Mouse (Mus musculus) heart, embryonic 13.5 days (tissue): ENCODE measurements around the gene Irf7. TPM values are rescaled to one million over a fixed set of nuclear protein-coding genes. Genes with fewer than 3 reads are reported as not detected.
A peak's percentile ranks its signal among the peaks of the same experiment; 100 is the strongest.

Source experiments
- ATAC-seq: fragments of 200-750 bp; cut with Nextera tagmentation; 2 replicates; pipeline ENCODE4 v1.8.0; 2017; ENCODE audit warnings: moderate TSS enrichment; ENCODE audit not compliant: insufficient number of reproducible peaks, low FRiP score, low TSS enrichment; ENCODE audit errors: extremely low read depth
- H3K27ac ChIP-seq: fragments of 300-500 bp; sonication (generic); replicated peaks from 2 replicates; pipeline ENCODE4 v1.5.1; 2015; ENCODE audit warnings: moderate library complexity, mild to moderate bottlenecking, inconsistent platforms
- H3K27me3 ChIP-seq: fragments of 300-500 bp; sonication (generic); replicated peaks from 2 replicates; pipeline ENCODE4 v1.6.1; 2015; ENCODE audit warnings: mild to moderate bottlenecking, inconsistent platforms
- H3K36me3 ChIP-seq: fragments of 300-500 bp; sonication (generic); 2 replicates; pipeline ENCODE4 v1.6.1; 2015; ENCODE audit warnings: mild to moderate bottlenecking, inconsistent platforms
- H3K4me1 ChIP-seq: fragments of 300-500 bp; sonication (generic); 2 replicates; pipeline ENCODE4 v1.6.1; 2015; ENCODE audit warnings: inconsistent platforms
- H3K4me2 ChIP-seq: fragments of 300-500 bp; sonication (generic); 2 replicates; pipeline ENCODE4 v1.6.1; 2015; ENCODE audit warnings: inconsistent platforms, mild to moderate bottlenecking, moderate library complexity
- H3K4me3 ChIP-seq: fragments of 300-500 bp; sonication (generic); 2 replicates; pipeline ENCODE4 v1.5.1; 2015; ENCODE audit warnings: moderate library complexity, mild to moderate bottlenecking, inconsistent platforms
- H3K9ac ChIP-seq: fragments of 300-500 bp; sonication (generic); 2 replicates; pipeline ENCODE4 v1.6.1; 2015; ENCODE audit warnings: inconsistent platforms, mild to moderate bottlenecking, moderate library complexity
- H3K9me3 ChIP-seq: fragments of 300-500 bp; sonication (generic); 2 replicates; pipeline ENCODE4 v1.6.1; 2016; ENCODE audit warnings: inconsistent platforms
- WGBS: fragments of 180-500 bp; shearing (Covaris S2); methylation state at CpG from one replicate; pipeline ENCODE4 v1.1.7; 2015; ENCODE audit warnings: mixed read lengths; 5-methylcytosine and 5-hydroxymethylcytosine counted together
- polyA plus RNA-seq: library from polyadenylated mRNA; unstranded; fragments of >200 nt; fragmentation: Nextera tagmentation; extraction: Ambion mirVana; gene quantifications from 2 replicates; pipeline ENCODE4 v1.2.1, GENCODE M21; 2015

The Irf7 gene
- polyA plus RNA-seq, 1 experiment from 2014 or later, result 3.4 TPM

- Histone ChIP-seq H3K4me1 (peaks cover 28% of the 10 kb centered on the region), H3K9ac (peak overlapping the region; percentile 75), H3K4me2 (peak overlapping the region; percentile 92), H3K27me3 (peaks cover 74% of the 10 kb centered on the region), H3K4me3 (peak overlapping the region; percentile 58), H3K36me3 (peaks cover 12% of the 10 kb centered on the region), H3K9me3 (no peaks in the 10 kb centered on the region; the same call in 1 of the 2 replicates), H3K27ac (no peak overlapping the region)
- ATAC-seq, result no peak
- WGBS, result 39% methylated on average over 15 of the region's 15 CpGs
These were observed 26.5 kb upstream of the Irf7 start for GRCm38 (mm10) chr7:141292583-141293388.

DNA sequence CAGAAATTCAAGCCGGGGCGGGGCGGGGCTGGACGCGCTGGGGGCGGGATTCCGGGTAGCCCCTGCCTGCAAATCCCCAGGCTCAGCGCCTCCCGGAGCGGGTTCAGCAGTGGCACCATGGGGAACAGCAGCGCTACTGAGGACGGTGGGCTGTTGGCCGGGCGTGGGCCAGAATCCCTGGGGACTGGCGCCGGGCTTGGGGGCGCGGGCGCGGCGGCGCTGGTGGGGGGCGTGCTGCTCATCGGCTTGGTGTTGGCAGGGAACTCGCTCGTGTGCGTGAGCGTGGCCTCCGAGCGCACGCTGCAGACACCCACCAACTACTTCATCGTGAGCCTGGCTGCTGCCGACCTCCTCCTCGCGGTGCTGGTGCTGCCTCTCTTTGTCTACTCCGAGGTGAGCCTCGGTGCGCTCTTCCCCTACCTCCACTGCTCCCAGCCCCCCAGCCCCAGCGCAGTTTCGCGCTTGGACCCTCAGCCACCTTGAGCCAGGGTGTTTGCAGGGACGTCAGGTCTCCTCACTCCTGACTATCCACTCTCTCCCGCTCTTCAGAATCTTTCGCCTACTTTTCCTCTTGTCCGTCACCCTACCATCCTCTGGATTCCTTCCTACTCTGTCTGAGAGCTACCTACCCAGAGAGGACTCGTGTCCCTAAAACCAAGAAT lies 25.8 kb upstream of the Irf7 start, which contains the start of gene Drd4:
Drd4 (plus strand) TSS at position 86 of the 662 bp plus-strand sequence.
- H3K4me3 ChIP-seq, result peak within 1 kb of the TSS; percentile 58
- peaks cover 74% of the 10 kb centered on the region for H3K27me3 ChIP-seq
- H3K9me3 ChIP-seq, result no peaks in the 10 kb centered on the region; the same call in 1 of the 2 replicates
- H3K9ac ChIP-seq, result peak within 1 kb of the TSS; percentile 75
- H3K36me3 ChIP-seq, result peaks cover 4% of the 10 kb centered on the region
- WGBS, result 3% methylated on average over 46 of the region's 46 CpGs
- H3K4me1 ChIP-seq, result peaks cover 28% of the 10 kb centered on the region
- ATAC-seq, result no peak
- no peak within 1 kb of the TSS for H3K27ac ChIP-seq
- H3K4me2 ChIP-seq, result peak within 1 kb of the TSS; percentile 92

GRCm38 (mm10) chr7:141288042-141288441 lies 21.8 kb upstream of the Irf7 start:
- Histone ChIP-seq H3K4me1 (peaks cover 10% of the 10 kb centered on the region), H3K36me3 (no peaks in the 10 kb centered on the region), H3K4me3 (no peak overlapping the region), H3K9ac (no peak overlapping the region), H3K27ac (no peak overlapping the region), H3K4me2 (no peak overlapping the region), H3K27me3 (peaks cover 44% of the 10 kb centered on the region), H3K9me3 (no peaks in the 10 kb centered on the region; the same call in 1 of the 2 replicates)
- WGBS, result 64% methylated on average over 3 of the region's 3 CpGs
- no peak for ATAC-seq

DNA sequence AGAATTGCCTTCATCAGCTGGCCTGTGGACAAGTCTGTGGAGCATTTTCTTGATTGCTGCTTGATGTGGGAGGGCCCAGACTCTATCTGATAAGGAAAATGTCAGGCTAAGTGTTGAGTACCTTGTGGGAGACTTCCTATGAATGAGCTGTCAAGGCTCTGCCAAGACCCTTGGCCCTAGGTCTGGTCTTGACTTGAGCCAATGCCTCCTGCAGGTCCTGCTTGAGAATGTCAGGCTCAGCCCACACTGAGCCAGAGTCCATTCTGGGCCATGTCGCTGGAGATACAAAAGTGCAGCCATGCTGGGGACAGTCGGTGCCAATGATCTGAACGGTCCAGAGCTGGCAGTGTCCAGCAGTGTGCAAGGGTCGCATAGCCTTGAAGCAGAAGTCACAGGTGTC lies 16.5 kb upstream of the Irf7 start:
- H3K4me3 ChIP-seq, result no peak overlapping the region

DNA sequence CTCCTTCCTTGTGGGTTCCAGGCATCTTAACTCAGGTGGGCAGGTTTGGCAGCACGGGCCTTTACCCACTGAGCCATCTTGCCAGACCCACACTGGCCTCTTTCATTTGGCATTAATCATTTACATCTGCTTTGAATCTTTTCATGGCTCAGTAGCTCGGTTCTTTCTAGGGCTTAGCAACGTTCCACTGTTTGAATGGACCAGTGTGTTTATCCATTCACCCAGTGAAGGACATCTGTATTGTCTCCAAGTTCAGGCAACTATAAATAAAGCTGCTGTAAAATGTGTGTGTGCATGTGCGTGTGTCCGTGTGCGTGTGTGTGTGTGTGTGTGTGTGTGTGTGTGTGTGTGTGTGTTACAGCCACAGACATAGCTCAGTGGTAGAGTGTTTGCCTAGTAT lies 15.2 kb upstream of the Irf7 start:
- Histone ChIP-seq H3K4me3 (no peak overlapping the region), H3K27me3 (peaks cover 32% of the 10 kb centered on the region), H3K9ac (no peak overlapping the region), H3K9me3 (no peaks in the 10 kb centered on the region), H3K36me3 (no peaks in the 10 kb centered on the region), H3K4me1 (peaks cover 12% of the 10 kb centered on the region), H3K27ac (no peak overlapping the region), H3K4me2 (no peak overlapping the region)
- 81% methylated on average over 6 of the region's 6 CpGs for WGBS
- no peak for ATAC-seq

More for the DNA sequence above, 16.5 kb upstream of the Irf7 start:
- Histone ChIP-seq H3K4me2 (no peak overlapping the region), H3K9ac (no peak overlapping the region), H3K27ac (no peak overlapping the region), H3K4me1 (peaks cover 12% of the 10 kb centered on the region), H3K36me3 (no peaks in the 10 kb centered on the region), H3K9me3 (no peaks in the 10 kb centered on the region), H3K27me3 (peaks cover 25% of the 10 kb centered on the region)
- 74% methylated on average over 4 of the region's 4 CpGs for WGBS
- ATAC-seq, result no peak

DNA sequence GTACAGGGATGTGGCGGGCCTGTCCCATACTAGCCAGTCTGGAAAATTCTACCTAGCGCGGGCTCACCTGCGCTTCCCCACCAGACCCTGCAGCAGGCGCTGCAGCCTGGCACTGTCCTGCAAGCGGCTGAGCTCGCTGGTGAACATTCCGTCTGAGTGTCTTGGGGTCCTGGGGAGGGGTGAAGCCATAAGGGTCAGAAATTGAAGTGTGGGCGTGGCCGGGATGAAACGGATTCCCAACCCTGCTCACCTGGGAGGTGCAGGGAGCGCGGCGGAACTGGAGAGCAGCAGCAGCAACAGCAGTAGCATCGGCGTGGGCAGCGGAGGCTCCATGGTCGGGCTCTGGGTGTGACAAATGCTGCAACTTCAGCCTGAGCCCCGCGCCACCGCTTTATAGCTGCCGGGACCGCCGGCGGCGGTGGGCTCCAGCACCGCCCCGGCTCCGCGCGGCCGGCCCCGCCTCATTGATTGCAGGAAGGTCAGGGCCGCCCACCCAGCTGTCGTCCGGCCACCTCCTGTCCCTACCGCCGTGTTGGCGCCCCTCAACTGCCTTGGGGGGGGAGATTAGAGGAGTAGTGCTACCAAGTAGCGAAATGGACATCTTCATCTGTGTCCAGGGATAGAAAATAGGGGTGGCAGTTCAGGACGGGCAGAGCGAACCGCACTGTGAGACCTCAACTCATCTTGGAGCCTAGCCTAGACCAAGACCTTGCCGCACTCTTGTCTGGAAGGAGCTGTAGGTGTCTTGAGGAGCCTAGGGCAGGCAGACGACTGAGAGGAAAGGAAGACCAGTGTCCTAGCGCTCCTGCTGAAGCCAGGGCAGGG lies 12.7 kb upstream of the Irf7 start, which contains the start of gene Sct:
Sct (minus strand) TSS at position 368 of the 825 bp plus-strand sequence.
- Histone ChIP-seq H3K4me1 (peaks cover 12% of the 10 kb centered on the region), H3K27ac (no peak within 1 kb of the TSS), H3K36me3 (no peaks in the 10 kb centered on the region), H3K4me2 (peak within 1 kb of the TSS; percentile 84), H3K9ac (peak within 1 kb of the TSS; percentile 73), H3K9me3 (no peaks in the 10 kb centered on the region), H3K4me3 (peak within 1 kb of the TSS; percentile 55), H3K27me3 (peaks cover 35% of the 10 kb centered on the region)
- ATAC-seq, result no peak
- 3% methylated on average over 46 of the region's 46 CpGs for WGBS

- H3K9ac ChIP-seq, result 0 out of 2 replicates have a peak overlapping the region, but pooled peaks have one; percentile 73
- 66% methylated on average over 11 of the region's 11 CpGs for WGBS
- no peaks in the 10 kb centered on the region for H3K9me3 ChIP-seq
- no peaks in the 10 kb centered on the region for H3K36me3 ChIP-seq
- H3K4me3 ChIP-seq, result no peak overlapping the region
- H3K27me3 ChIP-seq, result peaks cover 35% of the 10 kb centered on the region
- no peak overlapping the region for H3K27ac ChIP-seq
- peaks cover 12% of the 10 kb centered on the region for H3K4me1 ChIP-seq
- H3K4me2 ChIP-seq, result peak overlapping the region; percentile 84
- ATAC-seq, result no peak
These were observed 11.7 kb upstream of the Irf7 start for GRCm38 (mm10) chr7:141277701-141278678.

DNA sequence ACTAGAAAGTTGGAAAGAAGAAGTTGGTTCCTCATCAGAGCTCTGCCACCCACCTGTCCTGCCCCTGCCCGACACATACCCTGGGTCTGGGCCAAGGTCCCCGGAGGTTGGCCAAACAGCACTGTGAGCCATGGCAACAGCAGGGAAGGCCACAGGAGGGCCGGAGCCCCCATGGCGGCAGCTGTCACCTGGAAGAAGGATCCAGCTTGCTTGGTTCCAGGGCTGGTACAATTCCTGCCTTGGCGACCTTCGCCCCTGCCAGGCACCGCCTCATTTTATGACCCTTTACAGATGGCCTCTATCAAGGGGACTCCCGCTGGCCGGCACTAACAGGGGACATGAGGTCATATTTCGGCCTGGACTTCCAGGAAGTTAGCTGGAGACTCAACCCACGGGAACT lies 10.3 kb upstream of the Irf7 start, which contains the start of gene Cdhr5:
Cdhr5 (minus strand) TSS at position 241 of the 400 bp plus-strand sequence.
- peaks cover 39% of the 10 kb centered on the region for H3K27me3 ChIP-seq
- peaks cover 12% of the 10 kb centered on the region for H3K4me1 ChIP-seq
- no peak within 1 kb of the TSS for H3K4me2 ChIP-seq
- WGBS, result 71% methylated on average over 11 of the region's 11 CpGs
- H3K36me3 ChIP-seq, result no peaks in the 10 kb centered on the region
- H3K9ac ChIP-seq, result no peak within 1 kb of the TSS
- no peak within 1 kb of the TSS for H3K27ac ChIP-seq
- H3K4me3 ChIP-seq, result no peak within 1 kb of the TSS
- H3K9me3 ChIP-seq, result no peaks in the 10 kb centered on the region
- ATAC-seq, result no peak

DNA sequence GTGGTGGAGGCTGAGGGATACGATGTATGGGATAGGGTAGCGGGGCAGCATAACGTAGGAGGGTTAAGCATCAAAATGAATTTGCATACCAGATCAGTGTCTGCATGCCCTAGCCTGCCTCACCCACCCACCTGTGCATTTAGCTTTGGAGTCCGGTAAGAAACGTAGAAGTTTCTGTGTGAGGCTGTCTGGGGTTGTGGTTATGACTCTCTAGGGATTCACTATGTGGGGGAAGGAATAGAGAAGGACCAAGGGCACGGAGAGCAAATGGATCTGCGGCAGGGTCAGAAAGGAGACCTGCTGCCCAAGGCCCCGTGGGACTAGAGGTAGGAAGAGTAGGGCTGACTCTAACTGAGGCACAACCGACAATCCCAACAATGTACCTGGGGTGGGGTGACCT lies 9.1 kb upstream of the Irf7 start:
- Histone ChIP-seq H3K27me3 (peaks cover 39% of the 10 kb centered on the region), H3K4me2 (no peak overlapping the region), H3K4me1 (peaks cover 12% of the 10 kb centered on the region), H3K9ac (no peak overlapping the region), H3K4me3 (no peak overlapping the region), H3K9me3 (no peaks in the 10 kb centered on the region), H3K27ac (no peak overlapping the region), H3K36me3 (no peaks in the 10 kb centered on the region)
- 81% methylated on average over 9 of the region's 9 CpGs for WGBS
- no peak for ATAC-seq

DNA sequence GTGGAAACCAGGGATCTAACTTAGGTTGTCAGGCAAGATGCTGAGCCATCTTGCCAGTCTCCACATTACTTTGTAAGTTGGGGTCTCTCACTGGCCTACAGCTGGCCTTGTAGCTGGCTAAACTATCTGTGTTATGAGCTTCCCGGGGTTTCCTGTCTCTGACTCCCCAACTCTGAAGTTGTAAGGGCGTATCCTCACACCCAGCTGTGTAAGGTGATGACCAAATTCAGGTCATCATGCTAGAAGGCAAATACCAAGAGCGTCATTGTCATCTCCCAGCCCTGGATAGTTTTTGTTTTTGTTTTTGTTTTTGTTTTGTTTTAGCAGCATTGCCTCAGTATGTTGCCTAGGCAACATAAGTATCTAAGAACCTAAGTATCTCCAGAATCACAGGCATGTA lies 4.3 kb upstream of the Irf7 start:
- H3K9ac ChIP-seq, result no peak overlapping the region

More for the DNA sequence above, 4.3 kb upstream of the Irf7 start:
- H3K4me1 ChIP-seq, result peaks cover 9% of the 10 kb centered on the region
- H3K4me2 ChIP-seq, result no peak overlapping the region
- H3K4me3 ChIP-seq, result no peak overlapping the region
- no peaks in the 10 kb centered on the region for H3K36me3 ChIP-seq
- 76% methylated on average over 3 of the region's 3 CpGs for WGBS
- H3K27me3 ChIP-seq, result peaks cover 16% of the 10 kb centered on the region; the same call in 1 of the 2 replicates
- H3K9me3 ChIP-seq, result no peaks in the 10 kb centered on the region
- no peak overlapping the region for H3K27ac ChIP-seq
- ATAC-seq, result no peak
